ENCODE assay signal across 7 mouse cellular contexts in the genomic region with DNA sequence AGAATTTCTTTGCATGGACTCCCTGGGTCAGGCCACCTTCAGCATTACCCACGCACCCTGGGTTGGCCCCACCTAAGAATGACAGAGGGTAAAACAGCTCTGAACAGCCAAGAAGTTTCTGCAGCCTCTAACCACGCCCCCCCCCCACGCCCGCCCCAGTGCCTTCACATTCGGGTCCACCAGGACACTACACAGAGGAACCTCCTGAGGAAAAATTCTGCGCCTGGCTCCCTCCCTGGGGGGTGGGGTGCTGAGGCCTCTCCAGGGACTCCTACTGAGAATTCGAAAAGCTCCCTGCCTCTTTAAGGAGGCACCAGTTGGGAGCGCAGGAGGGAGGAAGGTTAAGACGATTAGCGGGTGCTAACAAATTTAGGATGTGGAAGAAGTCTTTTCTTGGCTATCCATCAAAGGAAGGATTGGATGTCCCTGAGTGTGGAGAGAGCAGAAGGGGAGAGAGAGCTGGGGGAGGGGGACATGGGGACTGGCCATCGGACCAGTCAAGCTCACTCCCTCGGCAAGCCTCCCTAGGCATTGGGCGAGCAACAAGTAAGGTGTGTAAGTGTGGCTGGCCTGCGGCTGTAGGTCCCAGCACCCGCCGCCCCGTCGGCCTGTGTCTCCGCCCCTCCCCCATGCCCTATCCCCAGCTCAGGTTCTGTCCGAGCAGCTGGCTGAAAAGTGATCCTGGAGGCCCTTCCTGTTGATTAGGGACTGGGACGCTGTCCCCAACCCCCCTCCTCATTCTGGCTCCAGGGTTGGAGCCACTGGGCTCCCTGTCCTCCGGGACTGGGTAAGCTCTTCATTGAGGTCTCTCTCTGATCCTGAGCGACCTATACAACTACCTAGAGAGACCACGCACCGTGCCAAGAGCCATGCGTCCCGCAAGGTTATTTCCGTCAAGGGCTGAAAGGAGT. TPM values are rescaled to one million over a fixed set of nuclear protein-coding genes. Genes with fewer than 3 reads are reported as not detected.
DNase-seq lines count a peak whose midpoint lies in the region; ATAC-seq and TF ChIP-seq lines count a peak whose summit lies in the region.

No protein-coding gene starts in this region.

- peak overlapping the region; percentile 42 for H3K4me2 ChIP-seq in liver, postnatal 0 days (ENCODE audit: low read depth, low read length)

- H3K27ac ChIP-seq in hindbrain, embryonic 10.5 days, result peak overlapping the region; percentile 36
- no peak overlapping the region for H3K27ac ChIP-seq in liver, postnatal 0 days (ENCODE audit: low read depth)

- no peaks in the 10 kb centered on the region for H3K36me3 ChIP-seq in hindbrain, embryonic 10.5 days
- H3K36me3 ChIP-seq in liver, postnatal 0 days (replicated peaks; ENCODE audit: insufficient read depth, low read length), result no peaks in the 10 kb centered on the region

- no peak overlapping the region for H3K9ac ChIP-seq in liver, postnatal 0 days (replicated peaks)

- ATAC-seq in liver, postnatal 0 days, result no peak
- ATAC-seq in frontal cortex, adult (ENCODE audit: low TSS enrichment), result no peak

- no peaks in the 10 kb centered on the region for H3K9me3 ChIP-seq in hindbrain, embryonic 10.5 days
- H3K9me3 ChIP-seq in liver, postnatal 0 days (ENCODE audit: low read length), result no peaks in the 10 kb centered on the region

- no peak for TF ChIP-seq CTCF in liver, postnatal 0 days (IDR thresholded peaks at IDR 0.05; ENCODE audit: low read depth)

- H3K27me3 ChIP-seq in hindbrain, embryonic 10.5 days (ENCODE audit: insufficient read depth, poor library complexity, severe bottlenecking), result peaks cover 59% of the 10 kb centered on the region
- peaks cover 7% of the 10 kb centered on the region; the same call in 1 of the 2 replicates for H3K27me3 ChIP-seq in liver, postnatal 0 days (ENCODE audit: insufficient read depth, low read length)

- H3K4me1 ChIP-seq in hindbrain, embryonic 10.5 days (replicated peaks), result peaks cover 37% of the 10 kb centered on the region
- H3K4me1 ChIP-seq in liver, postnatal 0 days (ENCODE audit: insufficient read depth), result peaks cover 5% of the 10 kb centered on the region; the same call in 1 of the 2 replicates

- H3K4me3 ChIP-seq in hindbrain, embryonic 10.5 days, result peak overlapping the region; percentile 44
- H3K4me3 ChIP-seq in liver, postnatal 0 days (ENCODE audit: low read depth, low read length), result no peak overlapping the region

- peak; percentile 59 for DNase-seq in MN1 (ENCODE audit: low spot score)
- DNase-seq in embryo, embryonic 11 days, result peak; percentile 68
- DNase-seq in hindbrain, embryonic 10.5 days (ENCODE audit: low spot score), result peak; percentile 58
- DNase-seq in liver, postnatal 0 days, result peak; percentile 29
- no peak for DNase-seq in urinary bladder, postnatal 10 days (ENCODE audit: low spot score)
- no peak for DNase-seq in layer of hippocampus, adult 18-20 months (ENCODE audit: low spot score in 2 of 2)

- WGBS in hindbrain, embryonic 10.5 days, result 2% methylated on average over 28 of the region's 28 CpGs
- WGBS in liver, postnatal 0 days (ENCODE audit: insufficient replicate concordance), result 14% methylated on average over 28 of the region's 28 CpGs

- TF ChIP-seq EP300 in liver, postnatal 0 days (IDR thresholded peaks at IDR 0.05; ENCODE audit: low read depth), result no peak

RNA-seq across cellular contexts. Expression of a gene that starts 42.4 kb away (rescaled TPM):
- polyA plus RNA-seq in hindbrain, embryonic 10.5 days (2016; fragmentation: Nextera tagmentation; extraction: Ambion mirVana), result 1.9 and 2.5 TPM in 2 replicates
- polyA plus RNA-seq in liver, postnatal 0 days (2015; fragmentation: Nextera tagmentation; extraction: Ambion mirVana), result 1.5 and 1.6 TPM in 2 replicates
- 1 to 10 TPM in 1 of 2 experiments, under 1 TPM in 1; 0.91 to 1.5 TPM for total RNA-seq in layer of hippocampus, adult 18-20 months (2021)

Comparison
In these comparisons a context has a peak if more than half of its experiments do, and no peak if none do; other contexts are left out.
1. DNase-seq: peak in MN1 (single experiment), embryo, embryonic 11 days (single experiment), hindbrain, embryonic 10.5 days (single experiment) and liver, postnatal 0 days (single experiment); none in urinary bladder, postnatal 10 days (single experiment) and layer of hippocampus, adult 18-20 months (0 of 2).